Mouse (Mus musculus): ENCODE measurements at regions not wholly inside any gene's neighbourhood (a gene's known extent, or its start where the extent isn't known, plus 50 kb on each side); places are given as distances from the start of the nearest gene placed in this dataset.
A peak's percentile ranks its signal among the peaks of the same experiment; 100 is the strongest.
"Not testable (repeated sequence)": the region's sequence is repeated elsewhere in the genome, so short reads cannot be mapped to it uniquely, and the experiment has no call there.

GRCm38 (mm10) chr4:45654019-45654803, 121.9 kb upstream of the Shb start:
- ATAC-seq (replicated peaks; ENCODE audit: poor library complexity), result peak; percentile 14; the same call in 1 of the 2 replicates

- no peak for ATAC-seq (replicated peaks; ENCODE audit: poor library complexity)
Measured at GRCm38 (mm10) chr4:45648884-45649577, 116.8 kb upstream of the Shb start.

- no peak for ATAC-seq (replicated peaks; ENCODE audit: poor library complexity)
Measured at GRCm38 (mm10) chr4:45647514-45647913, 115.2 kb upstream of the Shb start.

GRCm38 (mm10) chr4:45642604-45643003, 110.3 kb upstream of the Shb start:
- ATAC-seq (replicated peaks; ENCODE audit: poor library complexity), result no peak

- no peak for ATAC-seq (replicated peaks; ENCODE audit: poor library complexity)
Measured at GRCm38 (mm10) chr4:45641272-45641671, 109.0 kb upstream of the Shb start.

GRCm38 (mm10) chr4:45640713-45641112, 108.4 kb upstream of the Shb start:
- no peak for ATAC-seq (replicated peaks; ENCODE audit: poor library complexity)

- no peak for ATAC-seq (replicated peaks; ENCODE audit: poor library complexity)
Measured at GRCm38 (mm10) chr4:45639397-45640034, 107.2 kb upstream of the Shb start.

GRCm38 (mm10) chr4:45638411-45638810, 106.1 kb upstream of the Shb start:
- no peak for ATAC-seq (replicated peaks; ENCODE audit: poor library complexity)

GRCm38 (mm10) chr4:45631276-45632045, 99.2 kb upstream of the Shb start:
- no peak for ATAC-seq (replicated peaks; ENCODE audit: poor library complexity)

GRCm38 (mm10) chr4:45625633-45626032, 93.4 kb upstream of the Shb start:
- ATAC-seq (replicated peaks; ENCODE audit: poor library complexity), result no peak

GRCm38 (mm10) chr4:45622017-45622416, 89.7 kb upstream of the Shb start:
- ATAC-seq (replicated peaks; ENCODE audit: poor library complexity), result no peak

- ATAC-seq (replicated peaks; ENCODE audit: poor library complexity), result no peak
Measured at GRCm38 (mm10) chr4:45617126-45617525, 84.9 kb upstream of the Shb start.

GRCm38 (mm10) chr4:45613498-45613897, 81.2 kb upstream of the Shb start:
- not testable (repeated sequence) for ATAC-seq (replicated peaks; ENCODE audit: poor library complexity)

GRCm38 (mm10) chr4:45612132-45612531, 79.9 kb upstream of the Shb start:
- ATAC-seq (replicated peaks; ENCODE audit: poor library complexity), result peak; percentile 70; the same call in 1 of the 2 replicates

- no peak for ATAC-seq (replicated peaks; ENCODE audit: poor library complexity)
Measured at GRCm38 (mm10) chr4:45610937-45611336, 78.7 kb upstream of the Shb start.

- no peak for ATAC-seq (replicated peaks; ENCODE audit: poor library complexity)
Measured at GRCm38 (mm10) chr4:45606578-45606977, 74.3 kb upstream of the Shb start.

- no peak for ATAC-seq (replicated peaks; ENCODE audit: poor library complexity)
Measured at GRCm38 (mm10) chr4:45605681-45606080, 73.4 kb upstream of the Shb start.

GRCm38 (mm10) chr4:45604271-45604800, 72.1 kb upstream of the Shb start:
- ATAC-seq (replicated peaks; ENCODE audit: poor library complexity), result no peak

- ATAC-seq (replicated peaks; ENCODE audit: poor library complexity), result no peak
Measured at GRCm38 (mm10) chr4:45600520-45600919, 68.2 kb upstream of the Shb start.

GRCm38 (mm10) chr4:45593435-45593991, 61.2 kb upstream of the Shb start:
- peak; percentile 44 for ATAC-seq (replicated peaks; ENCODE audit: poor library complexity)
